In genomic region chr1:150583734-150584133, GRCm38 (mm10) we compare ENCODE assay signal across 11 mouse cellular contexts.
DNase-seq lines count a peak whose midpoint lies in the region; ATAC-seq and TF ChIP-seq lines count a peak whose summit lies in the region.
"Had no signal": no experiment of that assay in that cellular context is flagged by ENCODE, and none has a peak within 500 bp of the region (broad histone marks: within the 10 kb centered on the region; RNA-seq: fewer than 3 reads in every experiment).

No protein-coding gene starts in this region.

- no peak overlapping the region for H3K4me3 ChIP-seq in midbrain, embryonic 15.5 days
- H3K4me3 ChIP-seq in lung, adult 2 months (replicated peaks; ENCODE audit: extremely low read depth, low read depth, low read length) = no peak overlapping the region
- no peak overlapping the region for H3K4me3 ChIP-seq in intestine, embryonic 16.5 days (ENCODE audit: low read length)

- ATAC-seq in midbrain, embryonic 15.5 days (replicated peaks) = peak; percentile 76
- no peak for ATAC-seq in intestine, embryonic 16.5 days

- no peak overlapping the region for H3K27ac ChIP-seq in midbrain, embryonic 15.5 days
- no peak overlapping the region for H3K27ac ChIP-seq in intestine, embryonic 16.5 days (ENCODE audit: low read length)

- no peak overlapping the region for H3K4me2 ChIP-seq in midbrain, embryonic 15.5 days
- H3K4me2 ChIP-seq in intestine, embryonic 16.5 days (ENCODE audit: low read depth, low read length) = no peak overlapping the region

- 19% methylated on average over 8 of the region's 8 CpGs for WGBS in midbrain, embryonic 15.5 days
- WGBS in lung, adult 2 months = 71% methylated on average over 8 of the region's 8 CpGs
- 53% methylated on average over 8 of the region's 8 CpGs for WGBS in intestine, embryonic 16.5 days

- H3K36me3 ChIP-seq in midbrain, embryonic 15.5 days (replicated peaks) = no peaks in the 10 kb centered on the region
- no peaks in the 10 kb centered on the region for H3K36me3 ChIP-seq in intestine, embryonic 16.5 days (ENCODE audit: control insufficient read depth, insufficient read depth, low read length)

- TF ChIP-seq POLR2A in lung, adult 2 months (IDR thresholded peaks at IDR 0.05; ENCODE audit: borderline replicate concordance, extremely low read depth, low read depth, low read length) = no peak

- TF ChIP-seq CTCF in lung, adult 2 months (IDR thresholded peaks at IDR 0.05; ENCODE audit: insufficient read depth, low read length) = no peak

- H3K9ac ChIP-seq in midbrain, embryonic 15.5 days = no peak overlapping the region
- no peak overlapping the region for H3K9ac ChIP-seq in intestine, embryonic 16.5 days (ENCODE audit: low read depth, low read length)

- no peaks in the 10 kb centered on the region for H3K4me1 ChIP-seq in midbrain, embryonic 15.5 days
- H3K4me1 ChIP-seq in lung, adult 2 months (ENCODE audit: control insufficient read depth, insufficient read depth, low read length) = no peaks in the 10 kb centered on the region
- no peaks in the 10 kb centered on the region for H3K4me1 ChIP-seq in intestine, embryonic 16.5 days (ENCODE audit: control insufficient read depth, insufficient read depth, low read length)

- H3K27me3 ChIP-seq in midbrain, embryonic 15.5 days (replicated peaks) = no peaks in the 10 kb centered on the region; the same call in 1 of the 2 replicates
- no peaks in the 10 kb centered on the region for H3K27me3 ChIP-seq in intestine, embryonic 16.5 days (replicated peaks; ENCODE audit: control insufficient read depth, insufficient read depth, low read length)

- H3K9me3 ChIP-seq in midbrain, embryonic 15.5 days = no peaks in the 10 kb centered on the region
- H3K9me3 ChIP-seq in intestine, embryonic 16.5 days (ENCODE audit: control insufficient read depth, low read length) = no peaks in the 10 kb centered on the region

- peak; percentile 50 to 61 for DNase-seq in right cerebral cortex, postnatal 10 days (ENCODE audit: low spot score in 2 of 2)
- DNase-seq in right cerebral cortex, postnatal 36 days (ENCODE audit: low spot score in 2 of 2) = no peak
- peak; percentile 10 for DNase-seq in frontal cortex, postnatal 36 days (ENCODE audit: low spot score in 2 of 2)
- no peak for DNase-seq in lung, adult 2 months
- no peak for DNase-seq in layer of hippocampus, adult 11-12 months (ENCODE audit: low spot score)
- DNase-seq: cerebellum, adult 18-20 months; heart, adult 18-20 months; layer of hippocampus, postnatal 36 days; lung, adult 18-20 months had no signal

Comparison
In these comparisons a context has a peak if more than half of its experiments do, and no peak if none do; other contexts are left out.
1. DNase-seq: peak in right cerebral cortex, postnatal 10 days (2 of 2) and frontal cortex, postnatal 36 days (2 of 2); none in right cerebral cortex, postnatal 36 days (0 of 2), lung, adult 2 months (single experiment) and layer of hippocampus, adult 11-12 months (single experiment).